12 mouse cellular contexts compared by ENCODE assay signal in the genomic region with DNA sequence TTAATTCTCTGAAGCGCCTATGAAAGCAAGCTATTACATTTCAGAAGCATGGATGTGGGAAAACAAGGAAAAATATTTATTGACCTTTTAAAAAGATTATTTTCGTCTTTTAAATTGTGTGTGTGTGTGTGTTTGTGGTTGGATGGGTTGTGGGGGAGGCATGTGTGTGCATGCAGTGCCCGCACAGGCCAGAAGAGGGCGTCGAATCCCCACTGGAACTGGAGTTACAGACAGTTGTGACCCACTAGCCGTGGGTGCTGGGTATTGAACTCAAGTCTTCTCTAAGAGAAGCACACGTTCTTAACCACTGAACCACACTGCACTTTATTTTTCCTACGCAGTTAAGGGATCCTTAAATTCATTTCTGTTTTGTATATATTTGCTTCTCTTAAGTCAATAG. TPM values are rescaled to one million over a fixed set of nuclear protein-coding genes. Genes with fewer than 3 reads are reported as not detected.
DNase-seq lines count a peak whose midpoint lies in the region; ATAC-seq and TF ChIP-seq lines count a peak whose summit lies in the region.
"Had no signal": no experiment of that assay in that cellular context is flagged by ENCODE, and none has a peak within 500 bp of the region (broad histone marks: within the 10 kb centered on the region; RNA-seq: fewer than 3 reads in every experiment).

No protein-coding gene starts in this region.

- H3K4me3 ChIP-seq in intestine, postnatal 0 days (ENCODE audit: low read depth, low read length), result no peak overlapping the region
- no peak overlapping the region for H3K4me3 ChIP-seq in intestine, embryonic 15.5 days (replicated peaks)
- no peak overlapping the region for H3K4me3 ChIP-seq in C2C12 (ENCODE audit: insufficient read depth, poor library complexity, severe bottlenecking)
- no peak overlapping the region for H3K4me3 ChIP-seq in cortical plate, adult 2 months (ENCODE audit: insufficient read depth, low read length)
- no peak overlapping the region for H3K4me3 ChIP-seq in heart, embryonic 11.5 days (ENCODE audit: low read depth, low read length)
- H3K4me3 ChIP-seq: erythroblast, embryonic 14.5 days had no signal

- H3K9ac ChIP-seq in intestine, postnatal 0 days (ENCODE audit: low read depth, low read length), result no peak overlapping the region
- no peak overlapping the region for H3K9ac ChIP-seq in intestine, embryonic 15.5 days
- no peak overlapping the region for H3K9ac ChIP-seq in heart, embryonic 11.5 days (ENCODE audit: low read depth, low read length)

- peak; percentile 32 for DNase-seq in 3134 (ENCODE audit: extremely low read depth, insufficient read length, low spot score)
- DNase-seq in retina, postnatal 1 day, result no peak
- DNase-seq in urinary bladder, postnatal 25 days (ENCODE audit: low spot score), result no peak
- DNase-seq: cerebellum, adult 8-10 months; heart, adult 18-20 months; thymus, adult 18-20 months had no signal

- no peaks in the 10 kb centered on the region for H3K9me3 ChIP-seq in intestine, postnatal 0 days (ENCODE audit: control insufficient read depth)
- no peaks in the 10 kb centered on the region for H3K9me3 ChIP-seq in intestine, embryonic 15.5 days
- no peaks in the 10 kb centered on the region for H3K9me3 ChIP-seq in heart, embryonic 11.5 days (replicated peaks; ENCODE audit: control insufficient read depth, low read length)

- no peak overlapping the region for H3K27ac ChIP-seq in intestine, postnatal 0 days (ENCODE audit: low read depth, low read length)
- H3K27ac ChIP-seq in intestine, embryonic 15.5 days, result no peak overlapping the region
- no peak overlapping the region for H3K27ac ChIP-seq in cortical plate, adult 2 months (ENCODE audit: insufficient read depth, low read length)
- H3K27ac ChIP-seq in heart, embryonic 11.5 days (ENCODE audit: low read depth, low read length), result no peak overlapping the region

- TF ChIP-seq POLR2A in cortical plate, adult 2 months (IDR thresholded peaks at IDR 0.05; ENCODE audit: extremely low read depth, insufficient read depth, low read length), result no peak

- TF ChIP-seq CTCF in intestine, postnatal 0 days (IDR thresholded peaks at IDR 0.05; ENCODE audit: low read depth), result peak; percentile 65
- TF ChIP-seq CTCF in C2C12 (IDR thresholded peaks at IDR 0.05; ENCODE audit: control insufficient read depth, insufficient read depth, insufficient read length), result peak; percentile 44
- TF ChIP-seq CTCF in cortical plate, adult 2 months (IDR thresholded peaks at IDR 0.05; ENCODE audit: extremely low read depth, insufficient read depth, low read length), result peak; percentile 43

- H3K27me3 ChIP-seq in intestine, postnatal 0 days (replicated peaks; ENCODE audit: control insufficient read depth, insufficient read depth, low read length), result no peaks in the 10 kb centered on the region
- H3K27me3 ChIP-seq in intestine, embryonic 15.5 days (replicated peaks), result no peaks in the 10 kb centered on the region
- H3K27me3 ChIP-seq in C2C12 (ENCODE audit: control insufficient read depth, insufficient read depth, insufficient read length), result no peaks in the 10 kb centered on the region
- no peaks in the 10 kb centered on the region for H3K27me3 ChIP-seq in heart, embryonic 11.5 days (ENCODE audit: control insufficient read depth, insufficient read depth, low read length)

- H3K79me3 ChIP-seq in C2C12 (ENCODE audit: low read depth), result no peaks in the 10 kb centered on the region

- 66% methylated on average over 8 of the region's 8 CpGs for WGBS in intestine, postnatal 0 days
- 56% methylated on average over 8 of the region's 8 CpGs for WGBS in intestine, embryonic 15.5 days
- WGBS in heart, embryonic 11.5 days (ENCODE audit: insufficient replicate concordance), result 54% methylated on average over 8 of the region's 8 CpGs

- ATAC-seq in intestine, postnatal 0 days, result no peak
- ATAC-seq in intestine, embryonic 15.5 days, result no peak
- no peak for ATAC-seq in heart, embryonic 11.5 days (replicated peaks; ENCODE audit: insufficient number of reproducible peaks, low FRiP score, low TSS enrichment)

- no peaks in the 10 kb centered on the region for H3K4me1 ChIP-seq in intestine, postnatal 0 days (replicated peaks; ENCODE audit: control insufficient read depth, insufficient read depth, low read length)
- peaks cover 8% of the 10 kb centered on the region for H3K4me1 ChIP-seq in intestine, embryonic 15.5 days (replicated peaks)
- no peaks in the 10 kb centered on the region for H3K4me1 ChIP-seq in cortical plate, adult 2 months (ENCODE audit: control insufficient read depth, insufficient read depth, low read length)
- 0 out of 2 replicates have a peak, but pooled peaks cover 4% of the 10 kb centered on the region for H3K4me1 ChIP-seq in heart, embryonic 11.5 days (ENCODE audit: control insufficient read depth, insufficient read depth, low read length)

- H3K4me2 ChIP-seq in intestine, postnatal 0 days (replicated peaks; ENCODE audit: low read depth), result no peak overlapping the region
- no peak overlapping the region for H3K4me2 ChIP-seq in intestine, embryonic 15.5 days (replicated peaks)
- no peak overlapping the region for H3K4me2 ChIP-seq in heart, embryonic 11.5 days

- H3K79me2 ChIP-seq in C2C12 (ENCODE audit: control insufficient read depth, insufficient read depth), result no peaks in the 10 kb centered on the region

- H3ac ChIP-seq in C2C12 (ENCODE audit: control insufficient read depth, insufficient read length, low read depth), result no peak overlapping the region

- no peaks in the 10 kb centered on the region for H3K36me3 ChIP-seq in intestine, postnatal 0 days (ENCODE audit: control insufficient read depth, insufficient read depth)
- H3K36me3 ChIP-seq in intestine, embryonic 15.5 days, result no peaks in the 10 kb centered on the region
- H3K36me3 ChIP-seq in C2C12 (ENCODE audit: control insufficient read depth, insufficient read depth), result no peaks in the 10 kb centered on the region
- no peaks in the 10 kb centered on the region for H3K36me3 ChIP-seq in heart, embryonic 11.5 days (ENCODE audit: control insufficient read depth, insufficient read depth, low read length)

TF ChIP-seq in C2C12, 6 proteins besides CTCF, POLR2A, EP300 and RAD21:
- no peak for TF ChIP-seq FOSL1 (IDR thresholded peaks at IDR 0.05; ENCODE audit: insufficient read depth, low read length, poor library complexity, severe bottlenecking)
- no peak for TF ChIP-seq MYOG (IDR thresholded peaks at IDR 0.05; ENCODE audit: control insufficient read depth, extremely low read depth, insufficient read length)
- TF ChIP-seq USF1 (IDR thresholded peaks at IDR 0.05; ENCODE audit: low read depth), result no peak
- TF ChIP-seq CEBPB (IDR thresholded peaks at IDR 0.05; ENCODE audit: low read depth), result no peak
- TF ChIP-seq MAX (IDR thresholded peaks at IDR 0.05), result no peak
- TF ChIP-seq MYOD1 (IDR thresholded peaks at IDR 0.05; ENCODE audit: control insufficient read depth, insufficient read length, low read depth), result no peak
TF ChIP-seq in C2C12: peak in this region for 0.

RNA-seq across cellular contexts. Expression of a gene that starts 26.5 kb away (rescaled TPM):
- not detected in 2 replicates for polyA plus RNA-seq in intestine, postnatal 0 days (2015; fragmentation: Nextera tagmentation; extraction: Ambion mirVana)
- not detected in 2 replicates for polyA plus RNA-seq in intestine, embryonic 15.5 days (2015; fragmentation: Nextera tagmentation; extraction: Ambion mirVana)
- not detected for polyA plus RNA-seq in C2C12 (2012; fragmentation: generic; extraction: Trizol)
- not detected in 2 replicates for polyA plus RNA-seq in cortical plate, adult 2 months (2012; rRNA removed)
- not detected in 2 replicates for polyA plus RNA-seq in heart, embryonic 11.5 days (2014; fragmentation: Nextera tagmentation; extraction: Ambion mirVana)
- polyA plus RNA-seq: erythroblast, embryonic 14.5 days had no signal
